Mouse (Mus musculus) thymus, postnatal 36 days (tissue): Measurements from ENCODE around the gene Gal.
A peak's percentile ranks its signal among the peaks of the same experiment; 100 is the strongest.

Experiments used
- DNase-seq, 2 experiments: peaks; one replicate each; pipeline ENCODE4 v3.0.0; 2022; ENCODE audit warnings: mixed read lengths in 2 of 2

Gal gene

GRCm38 (mm10) chr19:3414268-3414733 is at the start of gene Gal:
Gal (minus strand) TSS chr19:3414544.
- no peak for DNase-seq

GRCm38 (mm10) chr19:3459986-3460385 is 45.6 kb upstream of the Gal start:
- no peak for DNase-seq

GRCm38 (mm10) chr19:3458331-3459099 is 44.2 kb upstream of the Gal start:
- DNase-seq = no peak

GRCm38 (mm10) chr19:3457700-3458099 is 43.4 kb upstream of the Gal start:
- no peak for DNase-seq

- peak; percentile 76 to 85 for DNase-seq
These were observed 37.3 kb upstream of the Gal start for GRCm38 (mm10) chr19:3451649-3452048.

- peak; percentile 50 to 61 for DNase-seq
These were observed 36.8 kb upstream of the Gal start for GRCm38 (mm10) chr19:3451170-3451569.

GRCm38 (mm10) chr19:3450714-3451113 is 36.4 kb upstream of the Gal start:
- no peak for DNase-seq

- no peak for DNase-seq
These were observed 34.9 kb upstream of the Gal start for GRCm38 (mm10) chr19:3449248-3449647.

GRCm38 (mm10) chr19:3447348-3447747 is 33.0 kb upstream of the Gal start:
- no peak for DNase-seq

- DNase-seq = no peak
These were observed 26.7 kb upstream of the Gal start for GRCm38 (mm10) chr19:3441092-3441491.

- no peak for DNase-seq
These were observed 26.3 kb upstream of the Gal start for GRCm38 (mm10) chr19:3440667-3441066.

GRCm38 (mm10) chr19:3437980-3438379 is 23.6 kb upstream of the Gal start:
- peak in 1 of 2 experiments; percentile 27 for DNase-seq

GRCm38 (mm10) chr19:3436840-3437239 is 22.5 kb upstream of the Gal start:
- peak; percentile 48 to 57 for DNase-seq

- DNase-seq = no peak
These were observed 21.5 kb upstream of the Gal start for GRCm38 (mm10) chr19:3435824-3436223.

- no peak for DNase-seq
These were observed 20.3 kb upstream of the Gal start for GRCm38 (mm10) chr19:3434641-3435040.

GRCm38 (mm10) chr19:3434124-3434523 is 19.8 kb upstream of the Gal start:
- no peak for DNase-seq

- no peak for DNase-seq
These were observed 17.6 kb upstream of the Gal start for GRCm38 (mm10) chr19:3431969-3432368.

- DNase-seq = peak in 1 of 2 experiments; percentile 49
These were observed 16.7 kb upstream of the Gal start for GRCm38 (mm10) chr19:3431066-3431465.

- no peak for DNase-seq
These were observed 14.9 kb upstream of the Gal start for GRCm38 (mm10) chr19:3429156-3429816.

GRCm38 (mm10) chr19:3428057-3428830 is 13.9 kb upstream of the Gal start:
- no peak for DNase-seq

GRCm38 (mm10) chr19:3424214-3424613 is 9.9 kb upstream of the Gal start:
- DNase-seq = no peak

GRCm38 (mm10) chr19:3422981-3423380 is 8.6 kb upstream of the Gal start:
- DNase-seq = no peak

GRCm38 (mm10) chr19:3422488-3422887 is 8.1 kb upstream of the Gal start:
- DNase-seq = no peak
